Mouse (Mus musculus) CH12.LX (cell line): ENCODE data around the gene Caprin1.

ENCODE experiments used
- CHD1 ChIP-seq: IDR thresholded peaks from 2 replicates; pipeline ENCODE4 v1.6.1; 2012; ENCODE audit warnings: low read depth, low read length, improper control_type of control experiment, inconsistent platforms
- CTCF ChIP-seq, 2 experiments: IDR thresholded peaks in 1 of 2; conservative IDR thresholded peaks in 1 of 2; 2 replicates each; pipeline ENCODE4 v1.5.1; 2011 to 2012; ENCODE audit warnings: low read depth in 2 of 2, low read length in 2 of 2, improper control_type of control experiment in 1 of 2, inconsistent platforms in 1 of 2, mild to moderate bottlenecking in 1 of 2, moderate library complexity in 1 of 2
- JUND ChIP-seq: conservative IDR thresholded peaks from 2 replicates; pipeline ENCODE4 v1.6.1; 2011; ENCODE audit warnings: low read depth, low read length, improper control_type of control experiment
- POLR2AphosphoS2 ChIP-seq: IDR thresholded peaks from 2 replicates; pipeline ENCODE4 v1.6.1; 2011; ENCODE audit warnings: low read depth, low read length, improper control_type of control experiment
- TCF12 ChIP-seq: IDR thresholded peaks from 2 replicates; pipeline ENCODE4 v1.6.1; 2014; ENCODE audit warnings: low read depth, mild to moderate bottlenecking, inconsistent platforms, low read length, improper control_type of control experiment

DNA sequence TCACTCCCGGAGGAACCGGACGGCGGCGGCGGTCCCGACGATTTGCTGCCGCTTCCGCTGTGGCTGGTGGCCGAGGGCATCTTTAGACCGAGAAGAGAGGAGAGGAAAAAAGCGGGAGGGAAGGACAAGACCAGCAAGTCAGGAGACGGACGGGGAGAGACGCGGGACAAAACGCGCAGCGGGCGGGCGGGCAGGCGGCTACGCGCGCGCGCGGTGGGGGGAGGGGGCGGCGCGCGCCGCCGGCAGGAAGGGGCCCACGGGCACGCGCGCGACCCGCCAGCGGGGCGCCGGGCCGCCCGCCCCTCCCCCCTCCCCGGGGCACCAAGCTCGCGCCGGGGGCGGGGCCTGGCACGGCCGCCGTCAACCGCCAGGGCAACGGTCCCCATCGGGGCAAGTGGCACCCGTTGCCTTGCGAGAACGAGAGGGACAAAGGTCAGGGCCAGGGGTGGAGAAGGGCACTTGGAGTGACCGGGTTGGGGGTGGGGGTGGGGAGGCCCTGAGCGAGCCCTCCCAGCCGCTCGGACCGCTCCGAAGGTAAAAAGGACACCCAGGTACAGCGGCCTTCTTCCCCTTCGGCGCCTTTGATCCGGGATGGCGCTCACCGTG is 485 bp downstream of the Caprin1 start:
- TF ChIP-seq JUND (no peak), CTCF (conservative IDR thresholded peaks at IDR 0.05 in 1 of 2, IDR thresholded peaks at IDR 0.05 in 1 of 2; ENCODE audit: low read depth in 2 of 2, low read length in 2 of 2) (no peak), POLR2AphosphoS2 (no peak), TCF12 (peak; percentile 69), CHD1 (no peak)
